Mouse (Mus musculus) lung, embryonic 14.5 days (tissue): ENCODE measurements around the gene Vps52. TPM values are rescaled to one million over a fixed set of nuclear protein-coding genes. Genes with fewer than 3 reads are reported as not detected.
"Not testable (repeated sequence)": the region's sequence is repeated elsewhere in the genome, so short reads cannot be mapped to it uniquely, and the experiment has no call there.

Source experiments
- ATAC-seq: fragments of 200-750 bp; cut with Nextera tagmentation; 2 replicates; pipeline ENCODE4 v1.8.0; 2017; ENCODE audit warnings: mild to moderate bottlenecking, moderate TSS enrichment, moderate library complexity; ENCODE audit not compliant: insufficient read depth
- DNase-seq: peaks from one replicate; pipeline ENCODE4 v3.0.0-alpha.2; 2015
- H3K27ac ChIP-seq: fragments of 300-500 bp; sonication (generic); 2 replicates; pipeline ENCODE4 v1.5.1; 2014; ENCODE audit warnings: low read depth, mild to moderate bottlenecking, moderate library complexity
- H3K27me3 ChIP-seq: fragments of 300-500 bp; sonication (generic); 2 replicates; pipeline ENCODE4 v1.6.1; 2014; ENCODE audit warnings: low read length, control low read depth; ENCODE audit not compliant: insufficient read depth
- H3K36me3 ChIP-seq: fragments of 300-500 bp; sonication (generic); 2 replicates; pipeline ENCODE4 v1.6.1; 2014; ENCODE audit warnings: control low read depth; ENCODE audit not compliant: insufficient read depth
- H3K4me1 ChIP-seq: fragments of 300-500 bp; sonication (generic); 2 replicates; pipeline ENCODE4 v1.6.1; 2014; ENCODE audit warnings: antibody characterized with exemption, control low read depth; ENCODE audit not compliant: insufficient read depth
- H3K4me2 ChIP-seq: fragments of 300-500 bp; sonication (generic); 2 replicates; pipeline ENCODE4 v1.6.1; 2014; ENCODE audit warnings: mild to moderate bottlenecking
- H3K4me3 ChIP-seq: fragments of 300-500 bp; sonication (generic); 2 replicates; pipeline ENCODE4 v1.5.1; 2014; ENCODE audit warnings: low read depth, low read length
- H3K9ac ChIP-seq: fragments of 300-500 bp; sonication (generic); 2 replicates; pipeline ENCODE4 v1.6.1; 2014
- H3K9me3 ChIP-seq: fragments of 300-500 bp; sonication (generic); 2 replicates; pipeline ENCODE4 v1.6.1; 2016; ENCODE audit warnings: low read depth, low read length, control low read depth
- CTCF ChIP-seq: IDR thresholded peaks from 2 replicates; pipeline ENCODE4 v1.5.1; 2016; ENCODE audit warnings: antibody characterized with exemption, low read depth
- WGBS: fragments of 180-500 bp; shearing (Covaris S2); extraction: QIAGEN DNeasy Blood & Tissue Kit; methylation state at CpG from one replicate; pipeline ENCODE4 v1.1.7; 2014; 5-methylcytosine and 5-hydroxymethylcytosine counted together
- polyA plus RNA-seq: library from polyadenylated mRNA; unstranded; fragments of >200 nt; fragmentation: Nextera tagmentation; extraction: Ambion mirVana; gene quantifications from 2 replicates; pipeline ENCODE4 v1.2.1, GENCODE M21; 2014

Gene Vps52
- polyA plus RNA-seq, 1 experiment from 2014 or later = 34.8 TPM

DNA sequence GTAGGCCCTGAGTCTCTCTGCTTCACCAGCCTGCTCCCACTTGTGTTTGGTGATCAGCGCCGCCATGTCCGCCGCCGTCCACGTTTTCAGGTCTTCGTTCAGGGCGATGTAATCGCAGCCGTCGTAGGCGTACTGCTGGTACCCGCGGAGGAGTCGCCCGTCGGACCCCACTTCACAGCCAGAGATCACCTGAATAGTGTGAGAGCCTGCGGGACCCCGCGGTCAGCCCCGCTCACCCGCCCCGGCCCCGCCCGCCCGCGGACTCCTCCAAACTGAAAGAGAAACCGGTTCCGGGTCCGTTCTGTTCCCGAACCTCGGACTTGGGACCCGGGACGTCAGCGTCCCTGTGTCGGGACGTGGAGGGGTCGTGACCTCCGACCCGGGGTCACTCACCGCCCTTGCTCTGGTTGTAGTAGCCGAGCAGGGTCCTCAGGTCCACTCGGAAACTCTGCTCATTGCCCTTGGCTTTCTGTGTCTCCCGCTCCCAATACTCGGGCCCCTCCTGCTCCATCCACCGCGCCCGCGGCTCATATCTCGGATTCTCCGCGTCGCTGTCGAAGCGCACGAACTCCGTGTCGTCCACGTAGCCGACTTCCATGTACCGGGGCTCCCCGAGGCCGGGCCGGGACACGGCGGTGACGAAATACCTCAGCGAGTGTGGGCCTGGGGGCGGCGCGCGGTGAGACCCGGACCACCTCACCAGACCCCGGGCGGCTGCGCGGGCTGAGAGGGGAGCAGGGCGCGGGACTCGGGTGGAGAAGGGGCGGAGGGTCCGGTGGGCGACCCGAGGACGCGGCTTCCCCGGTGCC is 43.9 kb downstream of the Vps52 start:
- WGBS = 2% methylated on average over 86 of the region's 87 CpGs
- Histone ChIP-seq H3K9me3 (no peaks in the 10 kb centered on the region), H3K9ac (peak overlapping the region; percentile 53), H3K27me3 (peaks cover 22% of the 10 kb centered on the region), H3K4me2 (peak overlapping the region; percentile 93), H3K4me1 (no peaks in the 10 kb centered on the region), H3K36me3 (no peaks in the 10 kb centered on the region), H3K27ac (no peak overlapping the region), H3K4me3 (peak overlapping the region; percentile 52)
- TF ChIP-seq CTCF = no peak
- peak; percentile 11 for DNase-seq
- peak; percentile 31; the same call in 1 of the 2 replicates for ATAC-seq

- Histone ChIP-seq H3K4me1 (no peaks in the 10 kb centered on the region), H3K36me3 (no peaks in the 10 kb centered on the region), H3K27ac (no peak within 1 kb of the TSS), H3K27me3 (peaks cover 22% of the 10 kb centered on the region), H3K9me3 (no peaks in the 10 kb centered on the region), H3K4me2 (peak within 1 kb of the TSS; percentile 93), H3K9ac (peak within 1 kb of the TSS; percentile 53), H3K4me3 (peak within 1 kb of the TSS; percentile 52)
- no peak for TF ChIP-seq CTCF
- 1% methylated on average over 28 of the region's 30 CpGs for WGBS
- DNase-seq (peak; percentile 83), ATAC-seq (peak; percentile 83)
These were observed 44.5 kb downstream of the Vps52 start, which contains the start of gene H2-K1 for GRCm38 (mm10) chr17:34000150-34000537. H2-K1 (minus strand) TSS chr17:34000347.

DNA sequence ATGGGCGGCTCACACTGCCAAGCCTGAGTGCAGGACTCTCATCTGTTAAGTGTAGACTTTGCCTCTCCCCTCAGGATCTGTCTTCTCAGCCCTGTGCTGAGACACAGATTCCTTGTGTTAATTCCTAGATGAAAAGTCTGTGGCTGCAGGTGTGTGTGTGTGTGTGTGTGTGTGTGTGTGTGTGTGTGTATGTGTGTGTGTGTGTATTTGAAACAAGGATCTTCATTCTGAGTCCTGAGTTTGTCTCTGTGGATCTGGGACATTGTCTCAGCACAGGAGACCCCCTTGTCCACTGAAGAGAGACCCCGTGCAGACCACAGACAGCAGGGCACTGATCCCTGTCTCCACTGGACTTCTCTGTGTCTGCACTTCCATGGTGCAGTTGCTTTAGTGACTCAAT is 45.2 kb downstream of the Vps52 start:
- 42% methylated on average over 2 of the region's 2 CpGs for WGBS
- H3K4me3 ChIP-seq = peak overlapping the region; percentile 52; the same call in 1 of the 2 replicates

GRCm38 (mm10) chr17:34003426-34003825 is 47.8 kb downstream of the Vps52 start:
- TF ChIP-seq CTCF = peak; percentile 81
- Histone ChIP-seq H3K36me3 (no peaks in the 10 kb centered on the region), H3K4me3 (no peak overlapping the region), H3K27ac (no peak overlapping the region), H3K9me3 (no peaks in the 10 kb centered on the region), H3K4me2 (no peak overlapping the region), H3K4me1 (no peaks in the 10 kb centered on the region), H3K27me3 (peaks cover 22% of the 10 kb centered on the region), H3K9ac (no peak overlapping the region)
- WGBS = 3% methylated on average over 5 of the region's 5 CpGs
- DNase-seq (peak; percentile 68), ATAC-seq (no peak)

More for the DNA sequence above, 45.2 kb downstream of the Vps52 start:
- not testable (repeated sequence) for DNase-seq, H3K4me1 ChIP-seq, H3K9ac ChIP-seq, H3K36me3 ChIP-seq, H3K27ac ChIP-seq, ATAC-seq, H3K9me3 ChIP-seq, H3K4me2 ChIP-seq
- H3K27me3 ChIP-seq = peaks cover 22% of the 10 kb centered on the region

GRCm38 (mm10) chr17:34006570-34006969 is 51.0 kb downstream of the Vps52 start:
- DNase-seq = no peak
- Histone ChIP-seq H3K9me3 (no peaks in the 10 kb centered on the region), H3K36me3 (no peaks in the 10 kb centered on the region), H3K27ac (no peak overlapping the region), H3K4me3 (no peak overlapping the region), H3K4me2 (no peak overlapping the region), H3K4me1 (no peaks in the 10 kb centered on the region), H3K9ac (no peak overlapping the region), H3K27me3 (0 out of 2 replicates have a peak, but pooled peaks cover 3% of the 10 kb centered on the region)
- WGBS = 32% methylated on average over 2 of the region's 2 CpGs
- TF ChIP-seq CTCF = no peak
- ATAC-seq = no peak

GRCm38 (mm10) chr17:34010156-34010555 is 54.5 kb downstream of the Vps52 start:
- DNase-seq (no peak), ATAC-seq (no peak)
- no peaks in the 10 kb centered on the region for H3K4me1 ChIP-seq
- no peak overlapping the region for H3K27ac ChIP-seq
- no peak overlapping the region for H3K4me2 ChIP-seq
- 57% methylated on average over 4 of the region's 5 CpGs for WGBS
- no peak overlapping the region for H3K9ac ChIP-seq
- H3K4me3 ChIP-seq = no peak overlapping the region
- H3K9me3 ChIP-seq = no peaks in the 10 kb centered on the region
- no peak for TF ChIP-seq CTCF
- no peaks in the 10 kb centered on the region for H3K27me3 ChIP-seq
- H3K36me3 ChIP-seq = no peaks in the 10 kb centered on the region

DNA sequence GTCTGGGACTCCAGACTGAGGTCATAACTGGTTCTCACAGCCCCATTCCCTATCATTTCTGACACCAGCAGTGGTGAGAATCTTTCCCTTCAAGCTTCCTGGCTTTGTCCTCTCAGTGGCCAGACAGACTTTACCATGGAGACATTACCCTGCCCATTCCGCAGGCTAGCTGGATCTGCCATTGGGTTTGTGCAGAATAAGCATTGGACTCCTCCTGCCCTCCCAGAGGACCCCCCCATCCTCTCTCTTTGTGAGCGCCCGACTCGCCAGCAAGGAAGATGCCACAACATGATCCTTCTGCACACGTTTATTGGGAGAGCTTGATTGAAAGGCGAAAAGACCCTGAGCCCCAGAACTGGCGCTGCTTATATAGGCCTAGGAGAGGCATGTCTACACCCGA is 57.8 kb downstream of the Vps52 start:
- ATAC-seq = no peak
- TF ChIP-seq CTCF = no peak
- H3K27ac ChIP-seq = no peak overlapping the region
- no peak for DNase-seq
- H3K36me3 ChIP-seq = no peaks in the 10 kb centered on the region
- H3K27me3 ChIP-seq = no peaks in the 10 kb centered on the region
- H3K4me1 ChIP-seq = no peaks in the 10 kb centered on the region
- H3K9me3 ChIP-seq = no peaks in the 10 kb centered on the region
- H3K4me3 ChIP-seq = no peak overlapping the region
- 89% methylated on average over 8 of the region's 8 CpGs for WGBS
- H3K4me2 ChIP-seq = no peak overlapping the region
- H3K9ac ChIP-seq = no peak overlapping the region

Other genes with a start within 250 kb of the Vps52 start
- 45.3 and 46.4 TPM in 2 replicates for gene March2, start 237.1 kb upstream of the Vps52 start, polyA plus RNA-seq
- 241 and 278 TPM in 2 replicates for gene Rab11b, start 195.3 kb upstream of the Vps52 start, polyA plus RNA-seq
- gene Angptl4, start 174.0 kb upstream of the Vps52 start, polyA plus RNA-seq = 31.9 and 35.4 TPM in 2 replicates
- 65.1 and 65.4 TPM in 2 replicates for gene Kank3, start 145.3 kb upstream of the Vps52 start, polyA plus RNA-seq
- 1,180 and 1,276 TPM in 2 replicates for gene Rps28, start 131.2 kb upstream of the Vps52 start, polyA plus RNA-seq
- 470 and 474 TPM in 2 replicates for gene Ndufa7, start 131.2 kb upstream of the Vps52 start, polyA plus RNA-seq
- gene Cd320, start 112.7 kb upstream of the Vps52 start, polyA plus RNA-seq = 71.1 and 76.3 TPM in 2 replicates
- gene Gm7029, start 82.0 kb upstream of the Vps52 start, polyA plus RNA-seq = not detected in 2 replicates
- 8.3 and 9.3 TPM in 2 replicates for gene Kifc1, start 65.2 kb upstream of the Vps52 start, polyA plus RNA-seq
- gene Platr17, start 50.7 kb upstream of the Vps52 start, polyA plus RNA-seq = 0.32 TPM in 1 of 2 replicates, not detected in the other
- 39.3 and 47.1 TPM in 2 replicates for gene Daxx, start 46.4 kb upstream of the Vps52 start, polyA plus RNA-seq
- gene Tapbp, start 39.9 kb upstream of the Vps52 start, polyA plus RNA-seq = 30.1 and 31.4 TPM in 2 replicates
- 11.1 and 13.2 TPM in 2 replicates for gene Zbtb22, start 39.9 kb upstream of the Vps52 start, polyA plus RNA-seq
- gene Rgl2, start 26.3 kb upstream of the Vps52 start, polyA plus RNA-seq = 38.2 and 49.1 TPM in 2 replicates
- 142 and 145 TPM in 2 replicates for gene Pfdn6, start 15.5 kb upstream of the Vps52 start, polyA plus RNA-seq
- gene Wdr46, start 15.2 kb upstream of the Vps52 start, polyA plus RNA-seq = 29.5 and 37.2 TPM in 2 replicates
- gene B3galt4, start 4.3 kb upstream of the Vps52 start, polyA plus RNA-seq = 2.3 and 2.6 TPM in 2 replicates
- gene Rps18, start 189 bp downstream of the Vps52 start, polyA plus RNA-seq = 2,038 and 2,085 TPM in 2 replicates
- gene H2-K1, start 44.5 kb downstream of the Vps52 start, polyA plus RNA-seq = 24.4 and 32.9 TPM in 2 replicates
- 5.6 and 6.6 TPM in 2 replicates for gene Ring1, start 68.9 kb downstream of the Vps52 start, polyA plus RNA-seq
- gene H2-Ke6, start 72.2 kb downstream of the Vps52 start, polyA plus RNA-seq = 35.9 and 40.6 TPM in 2 replicates
- 102 and 105 TPM in 2 replicates for gene Slc39a7, start 75.9 kb downstream of the Vps52 start, polyA plus RNA-seq
- 30.3 and 35.3 TPM in 2 replicates for gene Rxrb, start 76.0 kb downstream of the Vps52 start, polyA plus RNA-seq
- gene Col11a2, start 83.6 kb downstream of the Vps52 start, polyA plus RNA-seq = 4.3 and 5.0 TPM in 2 replicates
- gene H2-Oa, start 136.5 kb downstream of the Vps52 start, polyA plus RNA-seq = 0.26 TPM in 1 of 2 replicates, not detected in the other
- 9.8 and 15.5 TPM in 2 replicates for gene H2-DMa, start 163.7 kb downstream of the Vps52 start, polyA plus RNA-seq
- gene Brd2, start 166.8 kb downstream of the Vps52 start, polyA plus RNA-seq = 153 TPM in 2 replicates
- 0.91 and 1.1 TPM in 2 replicates for gene H2-DMb2, start 187.5 kb downstream of the Vps52 start, polyA plus RNA-seq
- gene H2-DMb1, start 197.3 kb downstream of the Vps52 start, polyA plus RNA-seq = 1.1 TPM in 2 replicates
- gene Tap1, start 231.7 kb downstream of the Vps52 start, polyA plus RNA-seq = 3.5 and 4.0 TPM in 2 replicates
- gene Psmb9, start 232.0 kb downstream of the Vps52 start, polyA plus RNA-seq = 3.4 and 4.5 TPM in 2 replicates
- gene Psmb8, start 241.9 kb downstream of the Vps52 start, polyA plus RNA-seq = 7.9 and 8.9 TPM in 2 replicates
- 3.0 and 3.7 TPM in 2 replicates for gene Tap2, start 247.7 kb downstream of the Vps52 start, polyA plus RNA-seq